ENCODE assay signal across 29 mouse cellular contexts in genomic region chr13:9395286-9395685, GRCm38 (mm10).
A peak's percentile ranks its signal among the peaks of the same experiment; 100 is the strongest.
DNase-seq lines count a peak whose midpoint lies in the region; ATAC-seq and TF ChIP-seq lines count a peak whose summit lies in the region.
"Had no signal": no experiment of that assay in that cellular context is flagged by ENCODE, and none has a peak within 500 bp of the region (broad histone marks: within the 10 kb centered on the region; RNA-seq: fewer than 3 reads in every experiment).

No protein-coding gene starts in this region.

- H3K4me1 ChIP-seq in forebrain, postnatal 0 days (ENCODE audit: insufficient read depth): peaks cover 7% of the 10 kb centered on the region; the same call in 1 of the 2 replicates
- peaks cover 5% of the 10 kb centered on the region; the same call in 1 of the 2 replicates for H3K4me1 ChIP-seq in forebrain, embryonic 16.5 days (replicated peaks; ENCODE audit: control insufficient read depth, insufficient read depth, low read length)
- H3K4me1 ChIP-seq in intestine, embryonic 16.5 days (ENCODE audit: control insufficient read depth, insufficient read depth, low read length): no peaks in the 10 kb centered on the region; the same call in 1 of the 2 replicates
- H3K4me1 ChIP-seq: embryonic facial prominence, embryonic 13.5 days had no signal

- no peak overlapping the region for H3K4me2 ChIP-seq in forebrain, postnatal 0 days (ENCODE audit: low read depth)
- H3K4me2 ChIP-seq in forebrain, embryonic 16.5 days (ENCODE audit: low read length): no peak overlapping the region
- no peak overlapping the region for H3K4me2 ChIP-seq in intestine, embryonic 16.5 days (ENCODE audit: low read depth, low read length)
- H3K4me2 ChIP-seq: embryonic facial prominence, embryonic 13.5 days; forebrain, embryonic 12.5 days; heart, embryonic 11.5 days; hindbrain, embryonic 14.5 days had no signal

- no peak for TF ChIP-seq CTCF in forebrain, postnatal 0 days (IDR thresholded peaks at IDR 0.05; ENCODE audit: low read depth)
- no peak for TF ChIP-seq CTCF in layer of hippocampus, adult 2 months (conservative IDR thresholded peaks at IDR 0.05)

- no peaks in the 10 kb centered on the region for H3K36me3 ChIP-seq in forebrain, postnatal 0 days (ENCODE audit: insufficient read depth)
- H3K36me3 ChIP-seq in forebrain, embryonic 16.5 days (ENCODE audit: control insufficient read depth, insufficient read depth): no peaks in the 10 kb centered on the region
- no peaks in the 10 kb centered on the region for H3K36me3 ChIP-seq in intestine, embryonic 16.5 days (ENCODE audit: control insufficient read depth, insufficient read depth, low read length)
- H3K36me3 ChIP-seq: embryonic facial prominence, embryonic 10.5 days; embryonic facial prominence, embryonic 13.5 days; forebrain, embryonic 12.5 days; G1E had no signal

- no peak overlapping the region for H3K4me3 ChIP-seq in forebrain, postnatal 0 days (ENCODE audit: low read depth, low read length)
- H3K4me3 ChIP-seq in forebrain, embryonic 16.5 days (replicated peaks; ENCODE audit: low read length): no peak overlapping the region
- H3K4me3 ChIP-seq in layer of hippocampus, adult 2 months: no peak overlapping the region
- no peak overlapping the region for H3K4me3 ChIP-seq in intestine, embryonic 16.5 days (ENCODE audit: low read length)
- H3K4me3 ChIP-seq: embryonic facial prominence, embryonic 10.5 days; embryonic facial prominence, embryonic 13.5 days; erythroblast, embryonic 14.5 days; forebrain, embryonic 12.5 days had no signal

- H3K27me3 ChIP-seq in forebrain, postnatal 0 days (ENCODE audit: insufficient read depth, low read length): no peaks in the 10 kb centered on the region
- H3K27me3 ChIP-seq in forebrain, embryonic 16.5 days (replicated peaks; ENCODE audit: control insufficient read depth, insufficient read depth, low read length): no peaks in the 10 kb centered on the region
- H3K27me3 ChIP-seq in intestine, embryonic 16.5 days (replicated peaks; ENCODE audit: control insufficient read depth, insufficient read depth, low read length): no peaks in the 10 kb centered on the region
- H3K27me3 ChIP-seq: CH12.LX; embryonic facial prominence, embryonic 13.5 days; forebrain, embryonic 12.5 days; Patski had no signal

- ATAC-seq in forebrain, postnatal 0 days: peak; percentile 20; the same call in 1 of the 2 replicates
- ATAC-seq in forebrain, embryonic 16.5 days: no peak
- no peak for ATAC-seq in intestine, embryonic 16.5 days
- ATAC-seq: hindbrain, postnatal 0 days; inflammation-experienced regulatory T-cells, adult 6 months; intestine, postnatal 0 days; Patski had no signal

- 64% methylated on average over 1 of the region's 1 CpGs for WGBS in forebrain, postnatal 0 days
- 80% methylated on average over 1 of the region's 1 CpGs for WGBS in forebrain, embryonic 16.5 days
- 50% methylated on average over 1 of the region's 1 CpGs for WGBS in intestine, embryonic 16.5 days

- peak; percentile 5 for DNase-seq in forebrain, postnatal 0 days
- DNase-seq in layer of hippocampus, adult 2 months (ENCODE audit: low spot score in 2 of 2): peak in 1 of 2 experiments; percentile 47
- DNase-seq in layer of hippocampus, adult 8-10 months (ENCODE audit: low spot score in 2 of 2): no peak
- DNase-seq in brain, adult 2 months (ENCODE audit: low read depth, low spot score): peak; percentile 24
- DNase-seq: adrenal gland, postnatal 10 days; adrenal gland, postnatal 36 days; B cell, adult 2 months; cerebellum, adult 11-12 months; cerebellum, adult 8-10 months; cerebellum, postnatal 10 days; cerebellum, postnatal 36 days; embryo, embryonic 11 days; gastrocnemius, postnatal 10 days; gastrocnemius, postnatal 36 days; heart, postnatal 36 days had no signal

- H3K9me3 ChIP-seq in forebrain, postnatal 0 days (ENCODE audit: low read length): no peaks in the 10 kb centered on the region
- H3K9me3 ChIP-seq in forebrain, embryonic 16.5 days (ENCODE audit: control insufficient read depth, low read length): no peaks in the 10 kb centered on the region
- no peaks in the 10 kb centered on the region for H3K9me3 ChIP-seq in intestine, embryonic 16.5 days (ENCODE audit: control insufficient read depth, low read length)
- H3K9me3 ChIP-seq: embryonic facial prominence, embryonic 10.5 days; embryonic facial prominence, embryonic 13.5 days; forebrain, embryonic 12.5 days; G1E had no signal

- no peak overlapping the region for H3K9ac ChIP-seq in forebrain, postnatal 0 days
- no peak overlapping the region for H3K9ac ChIP-seq in forebrain, embryonic 16.5 days (replicated peaks; ENCODE audit: low read depth, low read length)
- H3K9ac ChIP-seq in intestine, embryonic 16.5 days (ENCODE audit: low read depth, low read length): no peak overlapping the region
- H3K9ac ChIP-seq: embryonic facial prominence, embryonic 13.5 days; forebrain, embryonic 12.5 days; hindbrain, embryonic 14.5 days had no signal

- no peak overlapping the region for H3K27ac ChIP-seq in forebrain, postnatal 0 days (ENCODE audit: low read depth, low read length)
- H3K27ac ChIP-seq in forebrain, embryonic 16.5 days (ENCODE audit: low read length): no peak overlapping the region
- H3K27ac ChIP-seq in layer of hippocampus, adult 2 months: peak overlapping the region; percentile 49; the same call in 1 of the 2 replicates
- H3K27ac ChIP-seq in intestine, embryonic 16.5 days (ENCODE audit: low read length): no peak overlapping the region
- H3K27ac ChIP-seq: embryonic facial prominence, embryonic 10.5 days; embryonic facial prominence, embryonic 13.5 days; forebrain, embryonic 12.5 days; hindbrain, embryonic 14.5 days; hindbrain, postnatal 0 days had no signal

Comparison
In these comparisons a context has a peak if more than half of its experiments do, and no peak if none do; other contexts are left out.
1. DNase-seq: peak in forebrain, postnatal 0 days (single experiment) and brain, adult 2 months (single experiment); none in layer of hippocampus, adult 8-10 months (0 of 2).